Mouse (Mus musculus): ENCODE measurements around the gene Olfr424. TPM values are rescaled to one million over a fixed set of nuclear protein-coding genes. Genes with fewer than 3 reads are reported as not detected.

Olfr424 gene
- polyA plus RNA-seq, 1 experiment from 2014 or later, result not detected

Other genes with a start within 250 kb of the Olfr424 start
- gene Ifi211, start 218.5 kb upstream of the Olfr424 start, polyA plus RNA-seq (2014; fragmentation: Nextera tagmentation; extraction: Ambion mirVana), result 0.50 and 0.93 TPM in 2 replicates
- gene Mndal, start 189.0 kb upstream of the Olfr424 start, polyA plus RNA-seq (2014; fragmentation: Nextera tagmentation; extraction: Ambion mirVana), result 0.42 and 0.48 TPM in 2 replicates
- gene Ifi203, start 188.8 kb upstream of the Olfr424 start, polyA plus RNA-seq (2014; fragmentation: Nextera tagmentation; extraction: Ambion mirVana), result 0.49 TPM in 1 of 2 replicates, not detected in the other
- gene Ifi202b, start 148.8 kb upstream of the Olfr424 start, polyA plus RNA-seq (2014; fragmentation: Nextera tagmentation; extraction: Ambion mirVana), result not detected in 2 replicates
- gene Ifi205, start 99.7 kb upstream of the Olfr424 start, polyA plus RNA-seq (2014; fragmentation: Nextera tagmentation; extraction: Ambion mirVana), result not detected in 2 replicates
- gene Olfr433, start 90.8 kb upstream of the Olfr424 start, polyA plus RNA-seq (2014; fragmentation: Nextera tagmentation; extraction: Ambion mirVana), result not detected in 2 replicates
- not detected in 2 replicates for gene Olfr432, start 82.3 kb upstream of the Olfr424 start, polyA plus RNA-seq (2014; fragmentation: Nextera tagmentation; extraction: Ambion mirVana)
- not detected in 2 replicates for gene Olfr430, start 64.9 kb upstream of the Olfr424 start, polyA plus RNA-seq (2014; fragmentation: Nextera tagmentation; extraction: Ambion mirVana)
- gene Olfr429, start 47.2 kb upstream of the Olfr424 start, polyA plus RNA-seq (2014; fragmentation: Nextera tagmentation; extraction: Ambion mirVana), result not detected in 2 replicates
- not detected in 2 replicates for gene Olfr427, start 34.6 kb upstream of the Olfr424 start, polyA plus RNA-seq (2014; fragmentation: Nextera tagmentation; extraction: Ambion mirVana)
- not detected in 2 replicates for gene Olfr231, start 10.4 kb upstream of the Olfr424 start, polyA plus RNA-seq (2014; fragmentation: Nextera tagmentation; extraction: Ambion mirVana)
- not detected in 2 replicates for gene Olfr420, start 24.1 kb downstream of the Olfr424 start, polyA plus RNA-seq (2014; fragmentation: Nextera tagmentation; extraction: Ambion mirVana)
- gene Spta1, start 41.3 kb downstream of the Olfr424 start, polyA plus RNA-seq (2014; fragmentation: Nextera tagmentation; extraction: Ambion mirVana), result 2.5 TPM in 2 replicates
- gene Olfr419, start 120.5 kb downstream of the Olfr424 start, polyA plus RNA-seq (2014; fragmentation: Nextera tagmentation; extraction: Ambion mirVana), result not detected in 2 replicates
- not detected in 2 replicates for gene Mptx1, start 199.0 kb downstream of the Olfr424 start, polyA plus RNA-seq (2014; fragmentation: Nextera tagmentation; extraction: Ambion mirVana)
- not detected in 2 replicates for gene Olfr417, start 233.6 kb downstream of the Olfr424 start, polyA plus RNA-seq (2014; fragmentation: Nextera tagmentation; extraction: Ambion mirVana)